Mouse (Mus musculus) heart, adult 2 months (tissue): Measurements from ENCODE around the gene Wdr31. TPM values are rescaled to one million over a fixed set of nuclear protein-coding genes. Genes with fewer than 3 reads are reported as not detected.

ENCODE experiments used
- DNase-seq, 2 experiments: peaks; one replicate each; pipeline ENCODE4 v3.0.0; 2021
- H3K27ac ChIP-seq: fragments of 200-600 bp; 2 replicates; pipeline ENCODE4 v1.8.1; 2022
- H3K27me3 ChIP-seq: fragments of 200-500 bp; 2 replicates; pipeline ENCODE4 v1.6.1; 2012; ENCODE audit warnings: mild to moderate bottlenecking, low read length, inconsistent platforms, mixed read lengths; ENCODE audit not compliant: control insufficient read depth, insufficient read depth
- H3K36me3 ChIP-seq: fragments of 200-500 bp; 2 replicates; pipeline ENCODE4 v1.6.1; 2012; ENCODE audit warnings: low read length, inconsistent platforms; ENCODE audit not compliant: control insufficient read depth, insufficient read depth
- H3K4me1 ChIP-seq: fragments of 200-500 bp; 2 replicates; pipeline ENCODE4 v1.6.1; 2011; ENCODE audit warnings: low read length; ENCODE audit not compliant: control insufficient read depth, insufficient read depth
- H3K4me3 ChIP-seq: fragments of 200-600 bp; 2 replicates; pipeline ENCODE4 v1.8.1; 2022
- H3K79me2 ChIP-seq: fragments of 200-500 bp; replicated peaks from 2 replicates; pipeline ENCODE4 v1.6.1; 2012; ENCODE audit warnings: mild to moderate bottlenecking, inconsistent platforms, low read length, moderate library complexity, mixed read lengths; ENCODE audit not compliant: control insufficient read depth, insufficient read depth
- H3K9ac ChIP-seq: fragments of 200-500 bp; 2 replicates; pipeline ENCODE4 v1.6.1; 2012; ENCODE audit warnings: low read depth, mild to moderate bottlenecking, control low read depth, inconsistent platforms, low read length, mixed read lengths
- CTCF ChIP-seq: fragments of 200-600 bp; IDR thresholded peaks from 2 replicates; pipeline ENCODE4 v1.8.1; 2022; ENCODE audit warnings: antibody characterized with exemption, mild to moderate bottlenecking, moderate library complexity
- EP300 ChIP-seq: fragments of 200-500 bp; IDR thresholded peaks from 2 replicates; pipeline ENCODE4 v1.6.1; 2011; ENCODE audit warnings: low read depth, low read length, control low read depth; ENCODE audit not compliant: insufficient read depth
- POLR2A ChIP-seq: fragments of 200-500 bp; IDR thresholded peaks from 2 replicates; pipeline ENCODE4 v1.6.1; 2011; ENCODE audit warnings: mild to moderate bottlenecking, low read depth, low read length, control low read depth; ENCODE audit not compliant: insufficient read depth
- WGBS: fragments of 180-500 bp; shearing (Covaris S2); methylation state at CpG from one replicate; pipeline ENCODE4 v1.1.7; 2018; 5-methylcytosine and 5-hydroxymethylcytosine counted together
- intact Hi-C: fragments of 180-260 bp; cut with DNase I; formaldehyde crosslinking; loops from one replicate; pipeline ENCODE4 v1.15.1; 2025
- polyA plus RNA-seq: library from polyadenylated mRNA; depleted of rRNA; stranded (reverse); fragments of >200 nt; gene quantifications from 2 replicates; pipeline ENCODE4 v1.2.3, GENCODE M21; 2012
- total RNA-seq, 2 experiments: library from RNA; stranded (reverse); gene quantifications; 2 replicates each; pipeline ENCODE4 v1.2.3; 2021

The Wdr31 gene
- total and polyA plus RNA-seq, 3 experiments = 0.20 to 0.57 (median 0.35) TPM

DNA sequence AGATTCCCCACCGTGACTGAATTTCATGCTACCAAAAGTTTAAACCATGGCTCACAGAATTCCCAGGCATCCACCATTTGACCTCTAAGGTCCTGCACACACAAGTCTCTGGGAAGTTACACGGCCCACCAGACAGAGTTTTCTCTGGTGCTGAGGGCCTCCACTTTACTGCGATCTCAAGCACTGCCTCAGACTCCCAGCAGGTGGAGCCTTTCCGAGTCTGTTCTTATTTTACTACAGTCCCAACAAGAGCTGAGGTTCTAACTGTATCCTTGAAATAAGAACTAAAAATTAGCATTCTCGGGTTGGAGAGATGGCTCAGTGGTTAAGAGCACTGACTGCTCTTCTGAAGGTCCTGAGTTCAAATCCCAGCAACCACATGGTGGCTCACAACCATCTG, 15.7 kb downstream of the Wdr31 start:
- Histone ChIP-seq H3K79me2 (no peaks in the 10 kb centered on the region), H3K36me3 (no peaks in the 10 kb centered on the region), H3K4me1 (no peaks in the 10 kb centered on the region), H3K9ac (no peak overlapping the region), H3K27ac (no peak overlapping the region), H3K4me3 (no peak overlapping the region), H3K27me3 (no peaks in the 10 kb centered on the region)
- TF ChIP-seq POLR2A = no peak
- TF ChIP-seq CTCF = peak; percentile 81
- no peak for TF ChIP-seq EP300
- WGBS = 49% methylated on average over 5 of the region's 5 CpGs
- intact Hi-C loops = loop anchor here (5.0 kb wide), 2 partner anchors 52 to 307 kb away; no protein-coding TSS in a partner anchor
- peak; percentile 20 to 47 for DNase-seq

DNA sequence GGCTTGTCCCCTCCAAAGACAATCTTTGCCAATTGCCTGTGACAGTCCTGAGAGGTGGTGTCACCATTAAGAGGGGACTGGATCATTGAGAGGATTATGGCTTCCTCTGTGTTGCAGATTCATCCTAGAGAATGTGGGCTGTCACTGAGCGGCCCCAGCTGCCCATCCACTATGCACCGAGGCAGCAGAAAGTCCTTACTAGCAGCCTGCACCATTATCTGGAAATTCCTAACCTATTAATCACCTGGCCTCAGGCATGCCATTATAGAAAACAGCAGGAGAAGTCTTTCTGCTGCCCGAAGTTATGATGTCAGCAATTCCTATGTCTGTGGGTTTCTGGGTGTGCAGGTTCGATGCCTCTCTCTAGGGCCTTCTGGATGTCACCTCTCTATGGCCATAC, 29.7 kb downstream of the Wdr31 start:
- Histone ChIP-seq H3K79me2 (no peaks in the 10 kb centered on the region), H3K4me1 (no peaks in the 10 kb centered on the region), H3K27ac (no peak overlapping the region), H3K36me3 (no peaks in the 10 kb centered on the region), H3K4me3 (no peak overlapping the region), H3K9ac (no peak overlapping the region), H3K27me3 (no peaks in the 10 kb centered on the region)
- no peak for TF ChIP-seq POLR2A
- DNase-seq = no peak
- 49% methylated on average over 4 of the region's 4 CpGs for WGBS
- intact Hi-C loops = no loop called here

DNA sequence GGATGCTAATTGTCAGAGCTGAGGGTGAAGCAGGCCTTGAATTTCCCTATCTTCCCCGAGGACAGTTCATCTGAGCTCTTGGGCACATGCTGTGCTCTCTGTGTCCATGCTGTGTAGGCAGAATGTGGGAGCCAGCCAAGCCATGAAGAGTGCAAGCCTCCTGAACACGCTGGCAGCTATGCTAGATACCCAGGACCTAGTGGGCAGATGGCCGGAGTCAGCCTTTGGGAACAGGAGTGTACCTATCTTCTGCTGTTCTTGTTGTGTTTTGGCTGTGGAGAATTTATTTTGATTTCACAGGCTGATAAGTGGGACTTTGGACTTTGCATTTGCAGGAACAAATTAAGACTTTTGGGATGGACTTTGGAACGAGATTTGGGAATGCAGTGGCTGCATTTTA, 30.2 kb downstream of the Wdr31 start:
- no peak for DNase-seq
- TF ChIP-seq EP300 (no peak), CTCF (no peak), POLR2A (no peak)
- 69% methylated on average over 4 of the region's 4 CpGs for WGBS

GRCm38 (mm10) chr4:62439793-62440192, 30.9 kb downstream of the Wdr31 start:
- Histone ChIP-seq H3K4me1 (no peaks in the 10 kb centered on the region), H3K27me3 (no peaks in the 10 kb centered on the region), H3K36me3 (no peaks in the 10 kb centered on the region), H3K9ac (no peak overlapping the region), H3K79me2 (no peaks in the 10 kb centered on the region), H3K4me3 (no peak overlapping the region), H3K27ac (no peak overlapping the region)
- no peak for DNase-seq
- 60% methylated on average over 4 of the region's 4 CpGs for WGBS
- intact Hi-C loops = no loop called here
- TF ChIP-seq EP300 (no peak), CTCF (no peak)

More for the DNA sequence above, 30.2 kb downstream of the Wdr31 start:
- Histone ChIP-seq H3K4me3 (no peak overlapping the region), H3K27ac (no peak overlapping the region), H3K36me3 (no peaks in the 10 kb centered on the region), H3K9ac (no peak overlapping the region), H3K79me2 (no peaks in the 10 kb centered on the region), H3K4me1 (no peaks in the 10 kb centered on the region), H3K27me3 (no peaks in the 10 kb centered on the region)
- intact Hi-C loops = no loop called here

- Histone ChIP-seq H3K36me3 (no peaks in the 10 kb centered on the region), H3K27ac (no peak overlapping the region), H3K27me3 (no peaks in the 10 kb centered on the region), H3K4me3 (no peak overlapping the region), H3K4me1 (no peaks in the 10 kb centered on the region), H3K9ac (no peak overlapping the region), H3K79me2 (no peaks in the 10 kb centered on the region)
- TF ChIP-seq EP300 = no peak
- TF ChIP-seq CTCF = no peak
- TF ChIP-seq POLR2A = no peak
- intact Hi-C loops = no loop called here
- 81% methylated on average over 7 of the region's 7 CpGs for WGBS
- no peak for DNase-seq
Observed at GRCm38 (mm10) chr4:62437871-62438270, 32.8 kb downstream of the Wdr31 start.

DNA sequence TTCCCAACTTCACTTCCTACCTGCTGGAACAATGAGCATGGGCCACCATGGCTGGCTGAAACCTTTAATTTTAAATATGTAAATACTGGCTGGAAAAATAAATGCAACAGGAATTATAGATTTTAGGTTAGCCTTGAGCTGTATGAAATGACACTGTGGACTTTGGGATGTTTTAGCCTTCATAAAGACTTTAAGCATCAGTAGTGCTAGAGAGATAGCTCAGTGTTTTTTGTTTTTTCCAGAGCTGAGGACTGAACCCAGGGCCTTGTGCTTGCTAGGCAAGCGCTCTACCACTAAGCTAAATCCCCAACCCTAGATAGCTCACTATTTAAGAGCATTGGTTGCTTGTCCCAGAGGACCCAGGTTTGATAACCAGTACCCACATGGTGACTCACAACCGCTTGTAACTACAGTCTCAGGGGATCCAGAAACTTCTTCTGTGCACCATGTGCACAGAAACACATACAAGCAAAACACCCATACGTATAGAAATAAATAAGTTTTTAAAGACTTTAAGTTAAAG, 33.4 kb downstream of the Wdr31 start:
- H3K79me2 ChIP-seq = no peaks in the 10 kb centered on the region
- no peaks in the 10 kb centered on the region for H3K36me3 ChIP-seq
- H3K27ac ChIP-seq = no peak overlapping the region
- H3K4me1 ChIP-seq = no peaks in the 10 kb centered on the region
- DNase-seq = no peak
- intact Hi-C loops = no loop called here
- H3K9ac ChIP-seq = no peak overlapping the region
- no peak for TF ChIP-seq POLR2A
- no peak for TF ChIP-seq CTCF
- TF ChIP-seq EP300 = no peak
- H3K4me3 ChIP-seq = no peak overlapping the region
- no peaks in the 10 kb centered on the region for H3K27me3 ChIP-seq
- WGBS = 76% methylated on average over 3 of the region's 3 CpGs
